Mouse (Mus musculus): ENCODE data around the gene Klk7. TPM values are rescaled to one million over a fixed set of nuclear protein-coding genes. Genes with fewer than 3 reads are reported as not detected.

The Klk7 gene
- total and polyA plus RNA-seq, 3 experiments: 0.05 TPM; not detected in 2

DNA sequence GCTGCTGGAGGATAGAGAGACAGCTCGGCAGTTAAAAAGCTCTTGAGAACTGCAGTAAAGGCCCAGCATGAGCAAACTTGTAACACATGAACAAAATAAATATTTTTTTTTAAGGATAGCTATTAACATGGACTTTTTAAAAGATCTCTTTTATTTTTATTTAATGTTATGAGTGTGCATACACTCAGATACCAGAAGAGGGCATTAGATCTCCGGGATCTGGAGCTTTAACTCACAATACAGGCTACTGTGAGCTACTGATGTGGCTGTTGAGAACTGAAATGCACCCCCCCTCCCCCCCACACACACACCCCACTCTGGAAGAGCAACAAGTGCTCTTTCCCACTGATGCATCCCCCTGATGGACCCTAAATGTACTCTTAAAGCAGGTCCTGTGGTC is 21.8 kb upstream of the Klk7 start:
- no peak for DNase-seq (ENCODE audit: low spot score)
- TF ChIP-seq TAL1 (conservative IDR thresholded peaks at IDR 0.05; ENCODE audit: low read depth, low read length) (no peak), CTCF (IDR thresholded peaks at IDR 0.05; ENCODE audit: low read depth, low read length) (no peak), GATA1 (IDR thresholded peaks at IDR 0.05; ENCODE audit: borderline replicate concordance, low read length) (no peak), POLR2AphosphoS5 (IDR thresholded peaks at IDR 0.05; ENCODE audit: insufficient replicate concordance, low read depth, low read length) (no peak), GATA2 (IDR thresholded peaks at IDR 0.05; ENCODE audit: borderline replicate concordance, low read depth, low read length) (no peak)
- H3K36me3 ChIP-seq (replicated peaks): no peaks in the 10 kb centered on the region
- no peak overlapping the region for H3K4me3 ChIP-seq (ENCODE audit: low read depth, low read length)
- H3K27me3 ChIP-seq (ENCODE audit: insufficient read depth, low read length): no peaks in the 10 kb centered on the region
- no peaks in the 10 kb centered on the region for H3K4me1 ChIP-seq (ENCODE audit: insufficient read depth, low read depth, low read length)
- no peak for ATAC-seq (ENCODE audit: extremely low read depth, insufficient number of reproducible peaks, low FRiP score, poor library complexity, severe bottlenecking)
- H3K9me3 ChIP-seq (replicated peaks): no peaks in the 10 kb centered on the region

DNA sequence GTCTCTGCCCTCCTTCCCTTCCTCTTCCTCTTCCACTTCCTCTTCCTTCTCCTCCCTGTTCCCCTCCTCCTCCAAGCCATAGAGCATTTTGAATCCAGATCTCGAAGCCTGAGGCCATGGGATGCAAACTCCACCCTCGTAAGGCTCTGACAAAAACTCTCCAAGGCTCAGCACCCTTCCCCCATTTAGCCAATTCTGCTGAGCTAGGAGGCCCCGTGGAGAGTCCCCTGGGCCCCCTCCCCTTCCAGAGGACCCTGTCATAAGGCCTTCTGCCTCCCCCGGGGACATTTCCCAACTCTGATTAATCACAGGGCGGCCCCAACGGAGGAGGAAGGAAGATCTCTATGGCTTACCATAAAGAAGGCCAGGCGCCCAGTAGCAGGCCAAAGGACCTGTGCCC is 19.5 kb upstream of the Klk7 start, which contains the start of gene Klk9:
Gene Klk9, plus strand, starts transcription at position 301 of the 400 bp plus-strand sequence.
- H3K9me3 ChIP-seq (replicated peaks): no peaks in the 10 kb centered on the region
- no peak within 1 kb of the TSS for H3K4me3 ChIP-seq (ENCODE audit: low read depth, low read length)
- no peaks in the 10 kb centered on the region for H3K36me3 ChIP-seq (replicated peaks)
- H3K27me3 ChIP-seq (ENCODE audit: insufficient read depth, low read length): no peaks in the 10 kb centered on the region
- TF ChIP-seq GATA2 (IDR thresholded peaks at IDR 0.05; ENCODE audit: borderline replicate concordance, low read depth, low read length) (no peak), POLR2AphosphoS5 (IDR thresholded peaks at IDR 0.05; ENCODE audit: insufficient replicate concordance, low read depth, low read length) (no peak), GATA1 (IDR thresholded peaks at IDR 0.05; ENCODE audit: borderline replicate concordance, low read length) (no peak), TAL1 (conservative IDR thresholded peaks at IDR 0.05; ENCODE audit: low read depth, low read length) (no peak), CTCF (IDR thresholded peaks at IDR 0.05; ENCODE audit: low read depth, low read length) (no peak)
- no peak for ATAC-seq (ENCODE audit: extremely low read depth, insufficient number of reproducible peaks, low FRiP score, poor library complexity, severe bottlenecking)
- no peak for DNase-seq (ENCODE audit: low spot score)
- no peaks in the 10 kb centered on the region for H3K4me1 ChIP-seq (ENCODE audit: insufficient read depth, low read depth, low read length)

GRCm38 (mm10) chr7:43796355-43796754 is 14.7 kb upstream of the Klk7 start:
- Histone ChIP-seq H3K4me1 (ENCODE audit: insufficient read depth, low read depth, low read length) (no peaks in the 10 kb centered on the region), H3K4me3 (ENCODE audit: low read depth, low read length) (no peak overlapping the region), H3K36me3 (replicated peaks) (no peaks in the 10 kb centered on the region), H3K27me3 (ENCODE audit: insufficient read depth, low read length) (no peaks in the 10 kb centered on the region), H3K9me3 (replicated peaks) (no peaks in the 10 kb centered on the region)
- DNase-seq (ENCODE audit: low spot score): no peak
- no peak for TF ChIP-seq TAL1 (conservative IDR thresholded peaks at IDR 0.05; ENCODE audit: low read depth, low read length)
- TF ChIP-seq POLR2AphosphoS5 (IDR thresholded peaks at IDR 0.05; ENCODE audit: insufficient replicate concordance, low read depth, low read length): no peak
- no peak for TF ChIP-seq GATA1 (IDR thresholded peaks at IDR 0.05; ENCODE audit: borderline replicate concordance, low read length)
- no peak for TF ChIP-seq GATA2 (IDR thresholded peaks at IDR 0.05; ENCODE audit: borderline replicate concordance, low read depth, low read length)
- TF ChIP-seq CTCF (IDR thresholded peaks at IDR 0.05; ENCODE audit: low read depth, low read length): no peak
- ATAC-seq (ENCODE audit: extremely low read depth, insufficient number of reproducible peaks, low FRiP score, poor library complexity, severe bottlenecking): no peak

DNA sequence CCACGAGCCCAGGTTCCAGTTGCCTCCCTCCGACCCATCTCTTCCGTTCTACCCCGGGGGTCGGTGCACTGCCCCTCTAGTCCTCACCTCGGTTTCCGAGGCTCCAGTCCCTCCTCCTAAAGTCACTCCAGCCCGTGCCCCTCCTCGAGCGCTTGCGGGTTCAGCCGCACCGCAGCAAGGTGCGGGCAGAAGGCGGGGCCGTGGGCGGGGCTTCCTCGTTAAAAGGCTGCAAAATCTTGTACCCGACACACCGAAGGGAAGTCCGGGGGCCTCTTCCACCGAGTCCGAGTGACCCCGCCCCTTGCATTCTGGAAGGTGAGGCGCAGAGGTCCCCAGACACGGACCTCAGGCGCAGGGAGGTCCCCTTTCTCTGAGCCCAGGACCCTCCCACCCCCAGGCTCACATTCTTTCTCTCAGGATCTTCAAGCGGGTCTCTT is 13.7 kb upstream of the Klk7 start, which contains the start of gene Klk8:
Gene Klk8, plus strand, starts transcription at position 245 of the 437 bp plus-strand sequence.
- no peak for ATAC-seq (ENCODE audit: extremely low read depth, insufficient number of reproducible peaks, low FRiP score, poor library complexity, severe bottlenecking)
- TF ChIP-seq GATA2 (IDR thresholded peaks at IDR 0.05; ENCODE audit: borderline replicate concordance, low read depth, low read length) (no peak), CTCF (IDR thresholded peaks at IDR 0.05; ENCODE audit: low read depth, low read length) (no peak), TAL1 (conservative IDR thresholded peaks at IDR 0.05; ENCODE audit: low read depth, low read length) (no peak), POLR2AphosphoS5 (IDR thresholded peaks at IDR 0.05; ENCODE audit: insufficient replicate concordance, low read depth, low read length) (no peak), GATA1 (IDR thresholded peaks at IDR 0.05; ENCODE audit: borderline replicate concordance, low read length) (no peak)
- Histone ChIP-seq H3K9me3 (replicated peaks) (no peaks in the 10 kb centered on the region), H3K4me3 (ENCODE audit: low read depth, low read length) (no peak within 1 kb of the TSS), H3K36me3 (replicated peaks) (no peaks in the 10 kb centered on the region), H3K27me3 (ENCODE audit: insufficient read depth, low read length) (no peaks in the 10 kb centered on the region), H3K4me1 (ENCODE audit: insufficient read depth, low read depth, low read length) (no peaks in the 10 kb centered on the region)
- no peak for DNase-seq (ENCODE audit: low spot score)

DNA sequence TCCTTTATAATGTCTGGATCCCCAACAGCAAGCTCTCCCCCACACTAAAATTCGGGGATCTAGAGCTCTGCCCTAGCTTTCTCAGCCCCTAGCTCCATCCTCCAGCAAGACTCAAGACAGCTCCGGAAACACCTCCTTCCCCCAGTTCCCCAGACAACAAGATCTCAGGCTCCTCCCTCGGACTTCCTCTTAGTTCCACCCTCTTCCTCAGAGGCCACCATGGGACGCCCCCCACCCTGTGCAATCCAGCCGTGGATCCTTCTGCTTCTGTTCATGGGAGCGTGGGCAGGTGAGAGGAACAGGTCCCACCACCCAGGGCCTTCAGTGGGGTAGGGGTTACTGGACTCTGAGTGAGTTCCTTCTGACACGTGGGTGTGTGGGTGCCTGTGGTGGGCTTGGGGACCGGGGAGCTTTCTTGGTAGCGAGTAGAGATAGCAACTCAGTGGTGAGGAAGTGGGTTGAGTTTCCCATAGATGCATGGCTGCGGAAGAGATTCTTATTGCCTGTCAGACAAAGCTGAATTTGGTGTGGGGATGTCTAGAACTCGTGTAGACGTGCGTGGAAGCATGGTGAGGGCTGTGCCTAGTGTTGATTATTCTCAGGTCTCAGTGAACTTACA is 13.1 kb upstream of the Klk7 start:
- ATAC-seq (ENCODE audit: extremely low read depth, insufficient number of reproducible peaks, low FRiP score, poor library complexity, severe bottlenecking) (no peak), DNase-seq (ENCODE audit: low spot score) (no peak)
- Histone ChIP-seq H3K36me3 (replicated peaks) (no peaks in the 10 kb centered on the region), H3K4me3 (ENCODE audit: low read depth, low read length) (no peak overlapping the region), H3K27me3 (ENCODE audit: insufficient read depth, low read length) (no peaks in the 10 kb centered on the region), H3K4me1 (ENCODE audit: insufficient read depth, low read depth, low read length) (no peaks in the 10 kb centered on the region), H3K9me3 (replicated peaks) (no peaks in the 10 kb centered on the region)
- TF ChIP-seq POLR2AphosphoS5 (IDR thresholded peaks at IDR 0.05; ENCODE audit: insufficient replicate concordance, low read depth, low read length) (no peak), GATA2 (IDR thresholded peaks at IDR 0.05; ENCODE audit: borderline replicate concordance, low read depth, low read length) (no peak), TAL1 (conservative IDR thresholded peaks at IDR 0.05; ENCODE audit: low read depth, low read length) (no peak), CTCF (IDR thresholded peaks at IDR 0.05; ENCODE audit: low read depth, low read length) (no peak), GATA1 (IDR thresholded peaks at IDR 0.05; ENCODE audit: borderline replicate concordance, low read length) (no peak)

DNA sequence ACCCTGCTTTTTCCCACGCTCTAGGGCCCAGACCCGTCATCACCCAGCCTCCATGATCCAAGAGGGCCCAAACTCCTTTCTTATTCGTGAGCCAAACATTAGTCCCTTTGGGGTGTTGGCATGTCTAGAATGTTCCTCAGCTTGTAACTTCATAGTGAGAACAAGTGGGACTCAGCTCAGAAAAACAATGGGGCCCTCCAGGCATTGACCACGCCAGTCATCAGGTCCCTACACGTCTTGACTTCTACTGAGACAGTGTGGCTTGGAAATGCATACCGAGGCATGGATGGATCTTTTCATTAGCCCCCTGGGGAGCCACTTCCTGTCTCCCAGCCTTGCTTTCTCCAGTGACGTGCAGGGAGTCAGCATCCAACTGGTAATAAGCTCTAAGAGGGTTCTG is 11.2 kb upstream of the Klk7 start:
- Histone ChIP-seq H3K27me3 (ENCODE audit: insufficient read depth, low read length) (no peaks in the 10 kb centered on the region), H3K9me3 (replicated peaks) (no peaks in the 10 kb centered on the region), H3K36me3 (replicated peaks) (no peaks in the 10 kb centered on the region), H3K4me3 (ENCODE audit: low read depth, low read length) (no peak overlapping the region), H3K4me1 (ENCODE audit: insufficient read depth, low read depth, low read length) (no peaks in the 10 kb centered on the region)
- TF ChIP-seq GATA2 (IDR thresholded peaks at IDR 0.05; ENCODE audit: borderline replicate concordance, low read depth, low read length): no peak
- TF ChIP-seq CTCF (IDR thresholded peaks at IDR 0.05; ENCODE audit: low read depth, low read length): no peak
- no peak for TF ChIP-seq POLR2AphosphoS5 (IDR thresholded peaks at IDR 0.05; ENCODE audit: insufficient replicate concordance, low read depth, low read length)
- no peak for TF ChIP-seq GATA1 (IDR thresholded peaks at IDR 0.05; ENCODE audit: borderline replicate concordance, low read length)
- TF ChIP-seq TAL1 (conservative IDR thresholded peaks at IDR 0.05; ENCODE audit: low read depth, low read length): no peak
- DNase-seq (ENCODE audit: low spot score) (no peak), ATAC-seq (ENCODE audit: extremely low read depth, insufficient number of reproducible peaks, low FRiP score, poor library complexity, severe bottlenecking) (no peak)
